Mouse (Mus musculus): ENCODE measurements around the gene Vmn2r45. TPM values are rescaled to one million over a fixed set of nuclear protein-coding genes. Genes with fewer than 3 reads are reported as not detected.
"Not testable (repeated sequence)": the region's sequence is repeated elsewhere in the genome, so short reads cannot be mapped to it uniquely, and the experiment has no call there.

The Vmn2r45 gene
- total RNA-seq (2022) = not detected

DNA sequence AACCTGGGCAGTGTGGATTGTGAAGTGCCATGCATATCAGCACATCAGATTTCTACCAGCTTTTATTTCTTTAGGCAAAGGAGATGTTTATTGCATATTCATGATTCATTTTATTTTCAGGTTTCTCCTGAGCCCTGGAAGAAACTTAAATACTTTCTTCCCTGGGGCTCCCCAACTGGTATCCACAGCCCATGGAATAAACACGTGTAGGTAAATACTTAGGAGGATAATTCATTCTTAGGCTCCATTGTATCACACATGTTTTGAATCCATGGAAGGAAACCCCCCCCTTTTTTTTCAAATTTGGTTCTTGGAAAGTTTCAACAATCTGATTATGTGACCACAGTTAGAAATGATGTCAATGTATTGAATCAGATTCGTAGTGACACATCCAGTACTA lies at the start of gene Vmn2r45:
Vmn2r45 (minus strand) TSS at position 101 of the 400 bp plus-strand sequence.
- DNase-seq (ENCODE audit: low spot score in 2 of 2) = not testable (repeated sequence)

Other genes with a start within 250 kb of the Vmn2r45 start
- not detected for gene Vmn2r43, start 228.5 kb downstream of the Vmn2r45 start, total RNA-seq (2022)
- not detected for gene Vmn2r44, start 105.7 kb downstream of the Vmn2r45 start, total RNA-seq (2022)